In genomic region chr6:71341179-71341578, GRCm38 (mm10) we compare ENCODE assay signal across 25 mouse cellular contexts. TPM values are rescaled to one million over a fixed set of nuclear protein-coding genes. Genes with fewer than 3 reads are reported as not detected.
DNase-seq lines count a peak whose midpoint lies in the region; ATAC-seq and TF ChIP-seq lines count a peak whose summit lies in the region.
"Had no signal": no experiment of that assay in that cellular context is flagged by ENCODE, and none has a peak within 500 bp of the region (broad histone marks: within the 10 kb centered on the region; RNA-seq: fewer than 3 reads in every experiment).

No protein-coding gene starts in this region.

- H3K9ac ChIP-seq in heart, postnatal 0 days (replicated peaks; ENCODE audit: low read depth, low read length), result no peak overlapping the region
- H3K9ac ChIP-seq: embryonic facial prominence, embryonic 12.5 days; forebrain, embryonic 12.5 days; hindbrain, embryonic 13.5 days had no signal

- H3K4me1 ChIP-seq in heart, postnatal 0 days (ENCODE audit: control insufficient read depth, insufficient read depth), result no peaks in the 10 kb centered on the region
- peaks cover 58% of the 10 kb centered on the region for H3K4me1 ChIP-seq in thymus, adult 2 months (replicated peaks; ENCODE audit: control insufficient read depth, insufficient read depth, low read length)
- H3K4me1 ChIP-seq in forebrain, embryonic 10.5 days, result no peaks in the 10 kb centered on the region
- H3K4me1 ChIP-seq: embryonic facial prominence, embryonic 12.5 days; forebrain, embryonic 12.5 days; heart, embryonic 10.5 days; hindbrain, embryonic 13.5 days had no signal

- no peak overlapping the region for H3K4me3 ChIP-seq in heart, postnatal 0 days (ENCODE audit: low read depth, low read length)
- peak overlapping the region; percentile 39 for H3K4me3 ChIP-seq in thymus, adult 2 months (ENCODE audit: control insufficient read depth, insufficient read depth, low read length)
- no peak overlapping the region for H3K4me3 ChIP-seq in forebrain, embryonic 10.5 days
- H3K4me3 ChIP-seq: embryonic facial prominence, embryonic 12.5 days; forebrain, embryonic 12.5 days; heart, embryonic 10.5 days; hindbrain, embryonic 13.5 days had no signal

- no peaks in the 10 kb centered on the region for H3K27me3 ChIP-seq in heart, postnatal 0 days (ENCODE audit: control insufficient read depth, insufficient read depth, low read length)
- no peaks in the 10 kb centered on the region for H3K27me3 ChIP-seq in thymus, adult 2 months (ENCODE audit: control insufficient read depth, insufficient read depth, low read length)
- H3K27me3 ChIP-seq in forebrain, embryonic 10.5 days (ENCODE audit: poor library complexity, severe bottlenecking), result no peaks in the 10 kb centered on the region
- H3K27me3 ChIP-seq: embryonic facial prominence, embryonic 12.5 days; forebrain, embryonic 12.5 days; hindbrain, embryonic 13.5 days had no signal

- ATAC-seq in heart, postnatal 0 days (ENCODE audit: insufficient read depth, low read depth), result no peak
- ATAC-seq in frontal cortex, adult (ENCODE audit: low TSS enrichment), result no peak
- ATAC-seq: forebrain, embryonic 16.5 days had no signal

- no peak for TF ChIP-seq CTCF in heart, postnatal 0 days (IDR thresholded peaks at IDR 0.05; ENCODE audit: low read depth)
- no peak for TF ChIP-seq CTCF in thymus, adult 2 months (IDR thresholded peaks at IDR 0.05; ENCODE audit: borderline replicate concordance, control insufficient read depth, extremely low read depth, insufficient read depth, low read length, poor library complexity)

- no peaks in the 10 kb centered on the region for H3K36me3 ChIP-seq in heart, postnatal 0 days (replicated peaks; ENCODE audit: control insufficient read depth, insufficient read depth, low read length)
- H3K36me3 ChIP-seq in thymus, adult 2 months (ENCODE audit: control insufficient read depth, insufficient read depth, low read length), result peaks cover 14% of the 10 kb centered on the region
- H3K36me3 ChIP-seq in forebrain, embryonic 10.5 days (replicated peaks), result no peaks in the 10 kb centered on the region
- H3K36me3 ChIP-seq: embryonic facial prominence, embryonic 12.5 days; forebrain, embryonic 12.5 days; G1E; heart, embryonic 10.5 days; hindbrain, embryonic 13.5 days had no signal

- 87% methylated on average over 9 of the region's 9 CpGs for WGBS in heart, postnatal 0 days
- WGBS in thymus, adult 2 months, result under 1% methylated on average over 9 of the region's 9 CpGs
- 90% methylated on average over 9 of the region's 9 CpGs for WGBS in forebrain, embryonic 10.5 days

- no peak for TF ChIP-seq EP300 in heart, postnatal 0 days (IDR thresholded peaks at IDR 0.05; ENCODE audit: low read depth)

- DNase-seq in heart, postnatal 0 days (ENCODE audit: low spot score), result no peak
- no peak for DNase-seq in heart, adult 11 months
- DNase-seq in thymus, adult 2 months, result peak; percentile 89
- DNase-seq in thymus, postnatal 25 days, result peak; percentile 90
- no peak for DNase-seq in forebrain, embryonic 10.5 days (ENCODE audit: extremely low spot score, low spot score)
- DNase-seq: adrenal gland, postnatal 10 days; cerebellum, adult 11 months; cerebellum, adult 8-10 months; cerebellum, postnatal 25 days; gastrocnemius, postnatal 36 days; heart, adult 18-20 months; heart, postnatal 14 days had no signal

- H3K4me2 ChIP-seq in heart, postnatal 0 days (ENCODE audit: low read depth, low read length), result no peak overlapping the region; the same call in 1 of the 2 replicates
- H3K4me2 ChIP-seq: embryonic facial prominence, embryonic 12.5 days; forebrain, embryonic 12.5 days; hindbrain, embryonic 13.5 days had no signal

- H3K27ac ChIP-seq in heart, postnatal 0 days (ENCODE audit: low read depth), result peak overlapping the region; percentile 63; the same call in 1 of the 2 replicates
- peak overlapping the region; percentile 96 for H3K27ac ChIP-seq in thymus, adult 2 months (ENCODE audit: control insufficient read depth, insufficient read depth, low read length)
- no peak overlapping the region for H3K27ac ChIP-seq in forebrain, embryonic 10.5 days
- H3K27ac ChIP-seq: embryonic facial prominence, embryonic 12.5 days; forebrain, embryonic 12.5 days; heart, embryonic 10.5 days; hindbrain, embryonic 13.5 days had no signal

- no peaks in the 10 kb centered on the region for H3K9me3 ChIP-seq in heart, postnatal 0 days (replicated peaks; ENCODE audit: control insufficient read depth, low read length)
- H3K9me3 ChIP-seq in forebrain, embryonic 10.5 days, result no peaks in the 10 kb centered on the region
- H3K9me3 ChIP-seq: embryonic facial prominence, embryonic 12.5 days; forebrain, embryonic 12.5 days; G1E; heart, embryonic 10.5 days; hindbrain, embryonic 13.5 days had no signal

- TF ChIP-seq POLR2A in thymus, adult 2 months (IDR thresholded peaks at IDR 0.05; ENCODE audit: control insufficient read depth, extremely low read depth, insufficient read depth, low read length, poor library complexity), result peak; percentile 46; the same call in 1 of the 2 replicates

RNA-seq across cellular contexts. Expression of gene Cd8b1, which starts 18.6 kb away (rescaled TPM):
- total RNA-seq in heart, postnatal 0 days (2014; rRNA removed; ENCODE audit: low replicate concordance), result 0.08 TPM in 1 of 2 replicates, not detected in the other
- 0.12 and 0.18 TPM in 2 replicates for polyA plus RNA-seq in heart, postnatal 0 days (2015; fragmentation: Nextera tagmentation; extraction: Ambion mirVana)
- polyA plus RNA-seq in thymus, adult 2 months (2012; rRNA removed), result 712 and 845 TPM in 2 replicates
- 0.09 TPM in 1 of 2 replicates, not detected in the other for polyA plus RNA-seq in forebrain, embryonic 10.5 days (2016; fragmentation: Nextera tagmentation; extraction: Ambion mirVana)
- total RNA-seq: adrenal gland, postnatal 4 days; gastrocnemius, adult 18-20 months; hematopoietic stem cell, adult 5-6 weeks had no signal
- polyA plus RNA-seq: brain, embryonic 14.5 days; cortical plate, adult 2 months; forebrain, embryonic 12.5 days; forebrain, embryonic 16.5 days; G1E; heart, embryonic 10.5 days had no signal

RNA-seq across cellular contexts. Expression of gene Smyd1, which starts 19.1 kb away (rescaled TPM):
- 287 and 316 TPM in 2 replicates for total RNA-seq in heart, postnatal 0 days (2014; rRNA removed; ENCODE audit: low replicate concordance)
- polyA plus RNA-seq in heart, postnatal 0 days (2015; fragmentation: Nextera tagmentation; extraction: Ambion mirVana), result 106 and 109 TPM in 2 replicates
- polyA plus RNA-seq in thymus, adult 2 months (2012; rRNA removed), result 9.6 and 15.1 TPM in 2 replicates
- polyA plus RNA-seq in forebrain, embryonic 10.5 days (2016; fragmentation: Nextera tagmentation; extraction: Ambion mirVana), result 0.09 and 0.15 TPM in 2 replicates
- total RNA-seq: hematopoietic stem cell, adult 5-6 weeks had no signal
- polyA plus RNA-seq: G1E had no signal

RNA-seq across cellular contexts. Expression of gene Cd8a, which starts 32.0 kb away (rescaled TPM):
- total RNA-seq in heart, postnatal 0 days (2014; rRNA removed; ENCODE audit: low replicate concordance), result 5.4 TPM in 1 of 2 replicates, not detected in the other
- 0.04 TPM in 1 of 2 replicates, not detected in the other for polyA plus RNA-seq in heart, postnatal 0 days (2015; fragmentation: Nextera tagmentation; extraction: Ambion mirVana)
- polyA plus RNA-seq in thymus, adult 2 months (2012; rRNA removed), result 883 and 918 TPM in 2 replicates
- polyA plus RNA-seq in forebrain, embryonic 10.5 days (2016; fragmentation: Nextera tagmentation; extraction: Ambion mirVana), result not detected in 2 replicates
- total RNA-seq: gastrocnemius, adult 18-20 months; hematopoietic stem cell, adult 5-6 weeks had no signal
- polyA plus RNA-seq: brain, embryonic 14.5 days; cortical plate, adult 2 months; embryonic facial prominence, embryonic 12.5 days; forebrain, embryonic 12.5 days; forebrain, embryonic 16.5 days; G1E; heart, embryonic 10.5 days; heart, embryonic 14.5 days; hindbrain, embryonic 13.5 days had no signal

Comparison
In these comparisons a context has a peak if more than half of its experiments do, and no peak if none do; other contexts are left out.
1. DNase-seq: peak in thymus, adult 2 months (single experiment) and thymus, postnatal 25 days (single experiment); none in heart, postnatal 0 days (single experiment), heart, adult 11 months (single experiment) and forebrain, embryonic 10.5 days (single experiment).
2. RNA of gene Cd8b1, which starts 18.6 kb away (polyA plus RNA-seq): 712 to 845 TPM in thymus, adult 2 months; 0.12 to 0.18 TPM in heart, postnatal 0 days and 0.09 TPM in forebrain, embryonic 10.5 days; every median in the first group is over 100 times any median in the second.
3. RNA of gene Cd8a, which starts 32.0 kb away (polyA plus RNA-seq): 883 to 918 TPM in thymus, adult 2 months; 0.04 TPM in heart, postnatal 0 days and not detected in forebrain, embryonic 10.5 days; every median in the first group is over 100 times any median in the second.